13 mouse cellular contexts compared by ENCODE assay signal in the genomic region with DNA sequence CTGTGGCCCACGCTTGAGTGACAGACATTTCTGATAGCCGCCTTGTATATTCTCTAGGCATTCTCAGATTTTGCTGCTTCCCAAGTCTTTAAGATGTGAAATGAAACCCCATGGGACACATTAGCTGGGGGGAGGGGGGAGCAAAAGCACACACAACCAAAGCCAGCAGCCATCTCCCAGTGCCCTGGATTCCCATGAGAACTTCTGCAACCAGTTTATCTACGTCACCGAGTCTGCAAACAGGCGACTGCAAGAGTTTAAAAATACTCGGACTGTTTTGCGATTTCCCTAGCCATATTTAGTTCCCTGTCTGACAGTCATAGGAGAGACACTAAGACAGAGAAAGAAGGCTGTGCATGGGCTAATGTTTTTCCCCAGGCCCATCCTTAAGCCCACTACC. TPM values are rescaled to one million over a fixed set of nuclear protein-coding genes. Genes with fewer than 3 reads are reported as not detected.
DNase-seq lines count a peak whose midpoint lies in the region; ATAC-seq and TF ChIP-seq lines count a peak whose summit lies in the region.
"Had no signal": no experiment of that assay in that cellular context is flagged by ENCODE, and none has a peak within 500 bp of the region (broad histone marks: within the 10 kb centered on the region; RNA-seq: fewer than 3 reads in every experiment).

No protein-coding gene starts in this region.

- H3K4me1 ChIP-seq in hindbrain, postnatal 0 days (ENCODE audit: insufficient read depth, low read length), result no peaks in the 10 kb centered on the region
- no peaks in the 10 kb centered on the region for H3K4me1 ChIP-seq in hindbrain, embryonic 16.5 days (ENCODE audit: control insufficient read depth, insufficient read depth, low read depth, low read length)
- peaks cover 3% of the 10 kb centered on the region; the same call in 1 of the 2 replicates for H3K4me1 ChIP-seq in heart, adult 2 months (ENCODE audit: control insufficient read depth, insufficient read depth, low read length)
- no peaks in the 10 kb centered on the region for H3K4me1 ChIP-seq in kidney, postnatal 0 days (replicated peaks; ENCODE audit: insufficient read depth, low read length)
- H3K4me1 ChIP-seq: hindbrain, embryonic 10.5 days had no signal

- H3K27me3 ChIP-seq in hindbrain, postnatal 0 days (ENCODE audit: insufficient read depth, low read length), result no peaks in the 10 kb centered on the region
- H3K27me3 ChIP-seq in hindbrain, embryonic 16.5 days (replicated peaks; ENCODE audit: control insufficient read depth, insufficient read depth, low read length), result no peaks in the 10 kb centered on the region
- no peaks in the 10 kb centered on the region for H3K27me3 ChIP-seq in heart, adult 2 months (ENCODE audit: control insufficient read depth, insufficient read depth, low read length)
- no peaks in the 10 kb centered on the region for H3K27me3 ChIP-seq in kidney, postnatal 0 days (ENCODE audit: insufficient read depth, low read length)
- H3K27me3 ChIP-seq: CH12.LX had no signal

- no peak overlapping the region for H3K9ac ChIP-seq in hindbrain, postnatal 0 days (replicated peaks; ENCODE audit: low read length)
- no peak overlapping the region for H3K9ac ChIP-seq in hindbrain, embryonic 16.5 days (ENCODE audit: low read depth, low read length)
- no peak overlapping the region for H3K9ac ChIP-seq in heart, adult 2 months (ENCODE audit: low read depth, low read length)
- no peak overlapping the region for H3K9ac ChIP-seq in kidney, postnatal 0 days (ENCODE audit: low read depth, low read length)
- H3K9ac ChIP-seq: liver, postnatal 0 days had no signal

- H3K4me2 ChIP-seq in hindbrain, postnatal 0 days (ENCODE audit: low read depth, low read length), result no peak overlapping the region
- no peak overlapping the region for H3K4me2 ChIP-seq in hindbrain, embryonic 16.5 days (ENCODE audit: low read length)
- H3K4me2 ChIP-seq in kidney, postnatal 0 days (ENCODE audit: low read length), result peak overlapping the region; percentile 3; the same call in 1 of the 2 replicates

- no peak for TF ChIP-seq POLR2A in heart, adult 2 months (IDR thresholded peaks at IDR 0.05; ENCODE audit: insufficient read depth, low read depth, low read length)

- no peak overlapping the region for H3K4me3 ChIP-seq in hindbrain, postnatal 0 days (ENCODE audit: low read length)
- H3K4me3 ChIP-seq in hindbrain, embryonic 16.5 days (ENCODE audit: low read length), result no peak overlapping the region
- H3K4me3 ChIP-seq in heart, adult 2 months, result no peak overlapping the region
- H3K4me3 ChIP-seq in kidney, postnatal 0 days (replicated peaks; ENCODE audit: low read depth, low read length), result no peak overlapping the region
- H3K4me3 ChIP-seq: hindbrain, embryonic 10.5 days had no signal

- H3K79me2 ChIP-seq in heart, adult 2 months (replicated peaks; ENCODE audit: control insufficient read depth, insufficient read depth, low read length), result no peaks in the 10 kb centered on the region

- ATAC-seq in hindbrain, postnatal 0 days, result no peak
- no peak for ATAC-seq in hindbrain, embryonic 16.5 days
- no peak for ATAC-seq in kidney, postnatal 0 days (replicated peaks; ENCODE audit: low FRiP score, low read depth)
- ATAC-seq: liver, postnatal 0 days had no signal

- H3K36me3 ChIP-seq in hindbrain, postnatal 0 days (ENCODE audit: insufficient read depth, low read length), result no peaks in the 10 kb centered on the region
- no peaks in the 10 kb centered on the region for H3K36me3 ChIP-seq in hindbrain, embryonic 16.5 days (ENCODE audit: control insufficient read depth, insufficient read depth, low read length)
- no peaks in the 10 kb centered on the region for H3K36me3 ChIP-seq in heart, adult 2 months (ENCODE audit: control insufficient read depth, insufficient read depth, low read length)
- H3K36me3 ChIP-seq in kidney, postnatal 0 days (ENCODE audit: insufficient read depth, low read length), result no peaks in the 10 kb centered on the region
- H3K36me3 ChIP-seq: hindbrain, embryonic 10.5 days had no signal

- no peak for TF ChIP-seq EP300 in heart, adult 2 months (IDR thresholded peaks at IDR 0.05; ENCODE audit: insufficient read depth, low read depth, low read length)

- H3K27ac ChIP-seq in hindbrain, postnatal 0 days, result no peak overlapping the region
- H3K27ac ChIP-seq in hindbrain, embryonic 16.5 days (ENCODE audit: low read depth, low read length), result no peak overlapping the region
- H3K27ac ChIP-seq in heart, adult 2 months, result peak overlapping the region; percentile 45
- 0 out of 2 replicates have a peak overlapping the region, but pooled peaks have one; percentile 8 for H3K27ac ChIP-seq in kidney, postnatal 0 days
- H3K27ac ChIP-seq: hindbrain, embryonic 10.5 days had no signal

- H3K9me3 ChIP-seq in hindbrain, postnatal 0 days (ENCODE audit: low read length), result no peaks in the 10 kb centered on the region
- no peaks in the 10 kb centered on the region for H3K9me3 ChIP-seq in hindbrain, embryonic 16.5 days (ENCODE audit: control insufficient read depth, low read length)
- no peaks in the 10 kb centered on the region for H3K9me3 ChIP-seq in kidney, postnatal 0 days (replicated peaks; ENCODE audit: low read length)
- H3K9me3 ChIP-seq: hindbrain, embryonic 10.5 days had no signal

- intact Hi-C loops in heart, adult 2 months (cut with DNase I), result no loop called here

- TF ChIP-seq CTCF in hindbrain, postnatal 0 days (IDR thresholded peaks at IDR 0.05; ENCODE audit: low read depth), result no peak
- no peak for TF ChIP-seq CTCF in heart, adult 2 months (IDR thresholded peaks at IDR 0.05)
- TF ChIP-seq CTCF in kidney, postnatal 0 days (IDR thresholded peaks at IDR 0.05; ENCODE audit: low read depth), result no peak

- DNase-seq in hindbrain, postnatal 0 days (ENCODE audit: low spot score), result peak; percentile 6
- DNase-seq in adipocyte (ENCODE audit: low spot score), result peak; percentile 77
- peak in 1 of 2 experiments; percentile 28 for DNase-seq in heart, adult 2 months
- DNase-seq in kidney, postnatal 0 days (ENCODE audit: low spot score), result no peak
- no peak for DNase-seq in cerebellum, adult 8-10 months
- no peak for DNase-seq in gastrocnemius, postnatal 25 days
- DNase-seq in Muller cell, postnatal 12 days (ENCODE audit: inconsistent ontology term), result no peak
- DNase-seq: cerebellum, postnatal 36 days; liver, postnatal 0 days; thymus, postnatal 4 days had no signal

- WGBS in hindbrain, postnatal 0 days, result 79% methylated on average over 7 of the region's 7 CpGs
- 84% methylated on average over 7 of the region's 7 CpGs for WGBS in hindbrain, embryonic 16.5 days
- 31% methylated on average over 7 of the region's 7 CpGs for WGBS in heart, adult 2 months
- 50% methylated on average over 7 of the region's 7 CpGs for WGBS in kidney, postnatal 0 days

RNA-seq across cellular contexts. Expression of a gene that starts 52.3 kb away (rescaled TPM):
- total RNA-seq in hindbrain, postnatal 0 days (2014; rRNA removed), result 20.5 and 33.3 TPM in 2 replicates
- polyA plus RNA-seq in hindbrain, postnatal 0 days (2015; fragmentation: Nextera tagmentation; extraction: Ambion mirVana), result 80.1 and 80.7 TPM in 2 replicates
- 59.9 and 64.1 TPM in 2 replicates for polyA plus RNA-seq in hindbrain, embryonic 16.5 days (2015; fragmentation: Nextera tagmentation; extraction: Ambion mirVana)
- 1 to 10 TPM; 5.8 to 7.3 TPM for total RNA-seq in heart, adult 2 months (2021)
- polyA plus RNA-seq in heart, adult 2 months (2012; rRNA removed), result 2.1 and 4.5 TPM in 2 replicates
- polyA plus RNA-seq in kidney, postnatal 0 days (2015; fragmentation: Nextera tagmentation; extraction: Ambion mirVana), result 87.8 and 96.4 TPM in 2 replicates
- total RNA-seq in gastrocnemius, postnatal 25 days (2021), result 10 to 100 TPM; 14.2 to 14.4 TPM

Comparison
In these comparisons a context has a peak if more than half of its experiments do, and no peak if none do; other contexts are left out.
1. DNase-seq: peak in hindbrain, postnatal 0 days (single experiment) and adipocyte (single experiment); none in kidney, postnatal 0 days (single experiment), cerebellum, adult 8-10 months (single experiment), gastrocnemius, postnatal 25 days (single experiment) and Muller cell, postnatal 12 days (single experiment).
2. H3K27ac ChIP-seq: peak in heart, adult 2 months (single experiment) and kidney, postnatal 0 days (single experiment); none in hindbrain, postnatal 0 days (single experiment) and hindbrain, embryonic 16.5 days (single experiment).
3. RNA of a gene that starts 52.3 kb away (polyA plus RNA-seq): 87.8 to 96.4 TPM in kidney, postnatal 0 days, 80.1 to 80.7 TPM in hindbrain, postnatal 0 days and 59.9 to 64.1 TPM in hindbrain, embryonic 16.5 days; 2.1 to 4.5 TPM in heart, adult 2 months; every median in the first group is over 10 times any median in the second.